In the genomic region with DNA sequence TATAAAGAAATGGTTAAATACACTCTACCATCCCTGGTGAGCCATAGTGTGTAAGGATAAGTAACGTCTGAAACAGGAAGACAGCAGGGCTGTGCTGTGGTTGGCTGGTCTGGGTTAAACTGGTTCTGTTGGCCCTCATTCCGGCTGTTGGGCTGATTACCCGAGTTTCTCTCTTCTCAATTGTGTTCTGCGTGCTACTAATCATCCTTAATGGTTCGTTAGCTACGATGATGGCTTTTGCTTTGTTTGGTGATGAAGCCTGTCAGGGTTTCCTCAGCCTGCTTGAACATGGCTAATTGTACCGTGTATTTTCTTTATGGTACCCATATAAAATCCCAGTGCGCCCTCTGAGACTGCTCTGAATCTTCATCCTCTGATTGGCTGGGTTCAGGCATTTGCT, we compare ENCODE assay signal across 26 mouse cellular contexts. TPM values are rescaled to one million over a fixed set of nuclear protein-coding genes. Genes with fewer than 3 reads are reported as not detected.
DNase-seq lines count a peak whose midpoint lies in the region; ATAC-seq and TF ChIP-seq lines count a peak whose summit lies in the region.
"Had no signal": no experiment of that assay in that cellular context is flagged by ENCODE, and none has a peak within 500 bp of the region (broad histone marks: within the 10 kb centered on the region; RNA-seq: fewer than 3 reads in every experiment).

No protein-coding gene starts in this region.

- intact Hi-C loops in gastrocnemius, postnatal 36 days (cut with DNase I), result no loop called here

- no peak overlapping the region for H3K9ac ChIP-seq in forebrain, embryonic 14.5 days (ENCODE audit: low read length)
- no peak overlapping the region for H3K9ac ChIP-seq in forebrain, embryonic 13.5 days
- 0 out of 2 replicates have a peak overlapping the region, but pooled peaks have one; percentile 34 for H3K9ac ChIP-seq in neural tube, embryonic 13.5 days
- H3K9ac ChIP-seq: embryonic facial prominence, embryonic 13.5 days; embryonic facial prominence, embryonic 15.5 days; forebrain, embryonic 15.5 days had no signal

- H3K4me3 ChIP-seq in forebrain, embryonic 14.5 days (ENCODE audit: low read depth, low read length), result no peak overlapping the region
- no peak overlapping the region for H3K4me3 ChIP-seq in forebrain, embryonic 13.5 days
- H3K4me3 ChIP-seq in neural tube, embryonic 13.5 days, result no peak overlapping the region
- H3K4me3 ChIP-seq: embryonic facial prominence, embryonic 13.5 days; embryonic facial prominence, embryonic 15.5 days; erythroblast, embryonic 14.5 days; forebrain, embryonic 10.5 days; forebrain, embryonic 15.5 days had no signal

- no peak overlapping the region for H3K4me2 ChIP-seq in forebrain, embryonic 14.5 days (ENCODE audit: low read length)
- H3K4me2 ChIP-seq in forebrain, embryonic 13.5 days, result no peak overlapping the region
- H3K4me2 ChIP-seq in neural tube, embryonic 13.5 days, result no peak overlapping the region
- H3K4me2 ChIP-seq: embryonic facial prominence, embryonic 13.5 days; embryonic facial prominence, embryonic 15.5 days; forebrain, embryonic 15.5 days had no signal

- 0 out of 2 replicates have a peak, but pooled peaks cover 4% of the 10 kb centered on the region for H3K36me3 ChIP-seq in forebrain, embryonic 14.5 days (ENCODE audit: control insufficient read depth, insufficient read depth, low read length)
- H3K36me3 ChIP-seq in forebrain, embryonic 13.5 days (ENCODE audit: poor library complexity, severe bottlenecking), result peaks cover 19% of the 10 kb centered on the region; the same call in 1 of the 2 replicates
- H3K36me3 ChIP-seq in neural tube, embryonic 13.5 days, result 0 out of 2 replicates have a peak, but pooled peaks cover 2% of the 10 kb centered on the region

- 16% methylated on average over 8 of the region's 8 CpGs for WGBS in forebrain, embryonic 14.5 days
- 19% methylated on average over 8 of the region's 8 CpGs for WGBS in forebrain, embryonic 13.5 days
- 44% methylated on average over 8 of the region's 8 CpGs for WGBS in neural tube, embryonic 13.5 days

- H3K9me3 ChIP-seq in forebrain, embryonic 14.5 days (replicated peaks; ENCODE audit: control insufficient read depth, low read length), result no peaks in the 10 kb centered on the region
- no peaks in the 10 kb centered on the region for H3K9me3 ChIP-seq in forebrain, embryonic 13.5 days (replicated peaks)
- H3K9me3 ChIP-seq in neural tube, embryonic 13.5 days, result no peaks in the 10 kb centered on the region
- H3K9me3 ChIP-seq: embryonic facial prominence, embryonic 13.5 days; embryonic facial prominence, embryonic 15.5 days; forebrain, embryonic 10.5 days; forebrain, embryonic 15.5 days; G1E had no signal

- DNase-seq in forebrain, embryonic 14.5 days (ENCODE audit: low spot score), result peak; percentile 38
- no peak for DNase-seq in neural tube, embryonic 10.5 days (ENCODE audit: extremely low spot score, low spot score)
- peak; percentile 57 for DNase-seq in brain, embryonic 14.5 days (ENCODE audit: low read depth)
- peak; percentile 65 for DNase-seq in retina, postnatal 1 day
- no peak for DNase-seq in lung, postnatal 10 days
- no peak for DNase-seq in gastrocnemius, postnatal 36 days
- DNase-seq: adrenal gland, adult 8-10 months; adrenal gland, postnatal 14 days; adrenal gland, postnatal 36 days; cerebellum, adult 11 months; cerebellum, adult 18-20 months; cerebellum, adult 8-10 months; cerebellum, adult 9-11 months; cerebellum, postnatal 14 days; cerebellum, postnatal 36 days; embryo, embryonic 11 days had no signal

- ATAC-seq in forebrain, embryonic 14.5 days, result no peak
- no peak for ATAC-seq in forebrain, embryonic 13.5 days
- peak; percentile 36; the same call in 1 of the 2 replicates for ATAC-seq in neural tube, embryonic 13.5 days (ENCODE audit: low read depth)
- ATAC-seq: activated CD4-positive, CD25-positive, alpha-beta regulatory T cell, adult 4 months; forebrain, embryonic 15.5 days; Patski had no signal

- no peak for TF ChIP-seq POLR2A in brain, embryonic 14.5 days (IDR thresholded peaks at IDR 0.05; ENCODE audit: borderline replicate concordance, extremely low read depth, insufficient read depth, insufficient read length, poor library complexity, severe bottlenecking)

- H3K27me3 ChIP-seq in forebrain, embryonic 14.5 days (replicated peaks; ENCODE audit: control insufficient read depth, insufficient read depth, low read length), result no peaks in the 10 kb centered on the region
- H3K27me3 ChIP-seq in forebrain, embryonic 13.5 days, result no peaks in the 10 kb centered on the region
- no peaks in the 10 kb centered on the region for H3K27me3 ChIP-seq in neural tube, embryonic 13.5 days
- H3K27me3 ChIP-seq: embryonic facial prominence, embryonic 13.5 days; embryonic facial prominence, embryonic 15.5 days; forebrain, embryonic 15.5 days; Patski had no signal

- H3K4me1 ChIP-seq in forebrain, embryonic 14.5 days (ENCODE audit: control insufficient read depth, insufficient read depth, low read length), result no peaks in the 10 kb centered on the region
- no peaks in the 10 kb centered on the region for H3K4me1 ChIP-seq in forebrain, embryonic 13.5 days
- peaks cover 7% of the 10 kb centered on the region; the same call in 1 of the 2 replicates for H3K4me1 ChIP-seq in neural tube, embryonic 13.5 days (replicated peaks)

- no peak for TF ChIP-seq CTCF in brain, embryonic 14.5 days (IDR thresholded peaks at IDR 0.05; ENCODE audit: borderline replicate concordance, extremely low read depth, insufficient read depth, insufficient read length)

- H3K27ac ChIP-seq in forebrain, embryonic 14.5 days (ENCODE audit: low read depth, low read length), result no peak overlapping the region
- H3K27ac ChIP-seq in forebrain, embryonic 13.5 days, result no peak overlapping the region
- H3K27ac ChIP-seq in neural tube, embryonic 13.5 days (replicated peaks), result no peak overlapping the region
- H3K27ac ChIP-seq: embryonic facial prominence, embryonic 13.5 days; embryonic facial prominence, embryonic 15.5 days; forebrain, embryonic 10.5 days; forebrain, embryonic 15.5 days had no signal

RNA-seq across cellular contexts. Expression of a gene that starts 11.0 kb away (rescaled TPM):
- polyA plus RNA-seq in forebrain, embryonic 14.5 days (2014; fragmentation: Nextera tagmentation; extraction: Ambion mirVana), result 14.9 and 15.4 TPM in 2 replicates
- 14.5 and 14.8 TPM in 2 replicates for polyA plus RNA-seq in forebrain, embryonic 13.5 days (2015; fragmentation: Nextera tagmentation; extraction: Ambion mirVana)
- 15.1 and 15.7 TPM in 2 replicates for polyA plus RNA-seq in neural tube, embryonic 13.5 days (2015; fragmentation: Nextera tagmentation; extraction: Ambion mirVana)
- polyA plus RNA-seq in brain, embryonic 14.5 days (2012; rRNA removed), result 19.8 and 21.6 TPM in 2 replicates
- 1 to 10 TPM; 4.4 to 4.7 TPM for total RNA-seq in gastrocnemius, postnatal 36 days (2021)

Comparison
In these comparisons a context has a peak if more than half of its experiments do, and no peak if none do; other contexts are left out.
1. DNase-seq: peak in forebrain, embryonic 14.5 days (single experiment), brain, embryonic 14.5 days (single experiment) and retina, postnatal 1 day (single experiment); none in neural tube, embryonic 10.5 days (single experiment), lung, postnatal 10 days (single experiment) and gastrocnemius, postnatal 36 days (0 of 2).